Comparison of ENCODE assay signal across 9 mouse cellular contexts in the genomic region with DNA sequence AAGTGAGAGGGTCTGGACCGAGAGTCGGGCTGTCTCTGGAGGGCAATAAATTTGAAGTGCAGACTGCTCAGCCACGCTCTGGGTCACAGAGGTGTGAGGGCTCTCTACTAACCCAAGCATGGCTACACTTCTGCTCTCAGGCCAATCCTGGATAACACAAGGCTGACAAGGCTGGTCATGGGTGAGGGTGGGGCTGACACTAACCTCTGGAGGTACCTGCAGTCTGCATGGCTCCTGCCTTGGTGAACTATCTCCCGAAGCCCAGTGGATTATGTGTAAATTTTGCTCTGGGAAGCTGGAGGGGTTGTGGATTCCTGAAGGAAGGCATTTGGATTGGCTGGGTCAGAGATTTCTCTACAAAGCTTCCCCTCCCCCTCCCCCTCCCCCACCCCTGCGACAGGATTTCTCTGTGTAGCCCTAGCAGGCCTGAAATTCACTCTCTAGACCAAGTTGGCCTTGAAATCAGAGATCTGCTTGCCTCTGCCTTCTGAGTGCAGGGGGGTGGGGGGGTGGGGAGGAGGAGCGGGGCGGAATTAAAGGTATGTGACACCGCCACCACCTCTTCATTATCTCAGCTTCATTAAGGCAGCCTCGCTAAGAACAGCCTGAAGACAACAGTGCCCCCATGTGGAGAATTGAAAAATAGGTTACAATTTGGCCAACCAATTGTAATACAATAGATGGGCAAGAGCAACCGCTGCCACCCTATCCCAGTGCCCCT. TPM values are rescaled to one million over a fixed set of nuclear protein-coding genes. Genes with fewer than 3 reads are reported as not detected.
DNase-seq lines count a peak whose midpoint lies in the region; ATAC-seq lines count a peak whose summit lies in the region.
"Had no signal": no experiment of that assay in that cellular context is flagged by ENCODE, and none has a peak within 500 bp of the region (broad histone marks: within the 10 kb centered on the region; RNA-seq: fewer than 3 reads in every experiment).

No protein-coding gene starts in this region.

- H3K36me3 ChIP-seq in heart, embryonic 15.5 days: no peaks in the 10 kb centered on the region
- no peaks in the 10 kb centered on the region for H3K36me3 ChIP-seq in liver, embryonic 13.5 days
- H3K36me3 ChIP-seq in neural tube, embryonic 12.5 days: no peaks in the 10 kb centered on the region

- intact Hi-C loops in gastrocnemius, postnatal 14 days (cut with DNase I; ENCODE audit: low total_unique reads): loop anchor here (5.0 kb wide), 4 partner anchors 48 to 398 kb away; no protein-coding TSS in a partner anchor

- H3K4me1 ChIP-seq in heart, embryonic 15.5 days (replicated peaks): peaks cover 9% of the 10 kb centered on the region; the same call in 1 of the 2 replicates
- H3K4me1 ChIP-seq in liver, embryonic 13.5 days (replicated peaks): peaks cover 7% of the 10 kb centered on the region
- peaks cover 8% of the 10 kb centered on the region for H3K4me1 ChIP-seq in neural tube, embryonic 12.5 days

- H3K9me3 ChIP-seq in heart, embryonic 15.5 days (replicated peaks): no peaks in the 10 kb centered on the region
- no peaks in the 10 kb centered on the region for H3K9me3 ChIP-seq in liver, embryonic 13.5 days (replicated peaks)
- H3K9me3 ChIP-seq in neural tube, embryonic 12.5 days: no peaks in the 10 kb centered on the region

- ATAC-seq in common myeloid progenitor, adult 5-6 weeks (replicated peaks; ENCODE audit: low read depth, poor library complexity, severe bottlenecking): peak; percentile 78
- ATAC-seq in heart, embryonic 15.5 days (replicated peaks; ENCODE audit: insufficient number of reproducible peaks, insufficient read depth, low FRiP score, low read depth): no peak
- peak; percentile 48 for ATAC-seq in liver, embryonic 13.5 days (ENCODE audit: low read depth)
- ATAC-seq in neural tube, embryonic 12.5 days (ENCODE audit: low FRiP score, low read depth): peak; percentile 70; the same call in 1 of the 2 replicates

- WGBS in heart, embryonic 15.5 days: 34% methylated on average over 9 of the region's 10 CpGs
- WGBS in liver, embryonic 13.5 days (ENCODE audit: insufficient replicate concordance): 30% methylated on average over 10 of the region's 10 CpGs
- WGBS in neural tube, embryonic 12.5 days: 11% methylated on average over 10 of the region's 10 CpGs

- H3K4me3 ChIP-seq in heart, embryonic 15.5 days: no peak overlapping the region
- H3K4me3 ChIP-seq in liver, embryonic 13.5 days (replicated peaks): no peak overlapping the region
- no peak overlapping the region for H3K4me3 ChIP-seq in neural tube, embryonic 12.5 days
- H3K4me3 ChIP-seq: erythroblast, embryonic 14.5 days had no signal

- H3K9ac ChIP-seq in heart, embryonic 15.5 days: no peak overlapping the region
- no peak overlapping the region for H3K9ac ChIP-seq in liver, embryonic 13.5 days
- no peak overlapping the region for H3K9ac ChIP-seq in neural tube, embryonic 12.5 days

- DNase-seq in 416B (ENCODE audit: low read depth): peak; percentile 79
- peak; percentile 83 for DNase-seq in NIH3T3 (ENCODE audit: low read depth)
- peak; percentile 77 for DNase-seq in kidney, postnatal 14 days
- peak; percentile 53 for DNase-seq in liver, embryonic 13.5 days
- no peak for DNase-seq in gastrocnemius, postnatal 14 days

- no peak overlapping the region for H3K27ac ChIP-seq in heart, embryonic 15.5 days
- no peak overlapping the region for H3K27ac ChIP-seq in liver, embryonic 13.5 days
- no peak overlapping the region for H3K27ac ChIP-seq in neural tube, embryonic 12.5 days

- H3K4me2 ChIP-seq in heart, embryonic 15.5 days: peak overlapping the region; percentile 47
- H3K4me2 ChIP-seq in liver, embryonic 13.5 days: peak overlapping the region; percentile 38
- peak overlapping the region; percentile 44; the same call in 1 of the 2 replicates for H3K4me2 ChIP-seq in neural tube, embryonic 12.5 days (replicated peaks)

- H3K27me3 ChIP-seq in heart, embryonic 15.5 days: peaks cover 5% of the 10 kb centered on the region; the same call in 1 of the 2 replicates
- H3K27me3 ChIP-seq in liver, embryonic 13.5 days: peaks cover 16% of the 10 kb centered on the region
- 0 out of 2 replicates have a peak, but pooled peaks cover 3% of the 10 kb centered on the region for H3K27me3 ChIP-seq in neural tube, embryonic 12.5 days (replicated peaks)

RNA-seq across cellular contexts. Expression of gene Cyb5r3, which starts 32.5 kb away (rescaled TPM):
- 31.7 and 34.9 TPM in 2 replicates for total RNA-seq in common myeloid progenitor, adult 5-6 weeks (2017)
- polyA plus RNA-seq in heart, embryonic 15.5 days (2015; fragmentation: Nextera tagmentation; extraction: Ambion mirVana): 114 and 155 TPM in 2 replicates
- polyA plus RNA-seq in liver, embryonic 13.5 days (2015; fragmentation: Nextera tagmentation; extraction: Ambion mirVana): 110 and 147 TPM in 2 replicates
- 143 and 157 TPM in 2 replicates for polyA plus RNA-seq in neural tube, embryonic 12.5 days (2016; fragmentation: Nextera tagmentation; extraction: Ambion mirVana)
- total RNA-seq in gastrocnemius, postnatal 14 days (2021): 10 to 100 TPM; 69.1 to 74.4 TPM

RNA-seq across cellular contexts. Expression of gene A4galt, which starts 46.7 kb away (rescaled TPM):
- not detected in 2 replicates for total RNA-seq in common myeloid progenitor, adult 5-6 weeks (2017)
- polyA plus RNA-seq in heart, embryonic 15.5 days (2015; fragmentation: Nextera tagmentation; extraction: Ambion mirVana): 1.3 and 1.6 TPM in 2 replicates
- polyA plus RNA-seq in liver, embryonic 13.5 days (2015; fragmentation: Nextera tagmentation; extraction: Ambion mirVana): 0.05 and 0.07 TPM in 2 replicates
- polyA plus RNA-seq in neural tube, embryonic 12.5 days (2016; fragmentation: Nextera tagmentation; extraction: Ambion mirVana): 1.5 and 1.8 TPM in 2 replicates
- total RNA-seq in gastrocnemius, postnatal 14 days (2021): 1 to 10 TPM; 5.7 to 7.4 TPM
- polyA plus RNA-seq: erythroblast, embryonic 14.5 days had no signal

RNA-seq across cellular contexts. Expression of gene Poldip3, which starts 55.7 kb away (rescaled TPM):
- 70.1 and 94.4 TPM in 2 replicates for total RNA-seq in common myeloid progenitor, adult 5-6 weeks (2017)
- 59.0 and 83.2 TPM in 2 replicates for polyA plus RNA-seq in heart, embryonic 15.5 days (2015; fragmentation: Nextera tagmentation; extraction: Ambion mirVana)
- 65.0 and 69.6 TPM in 2 replicates for polyA plus RNA-seq in liver, embryonic 13.5 days (2015; fragmentation: Nextera tagmentation; extraction: Ambion mirVana)
- 160 and 168 TPM in 2 replicates for polyA plus RNA-seq in neural tube, embryonic 12.5 days (2016; fragmentation: Nextera tagmentation; extraction: Ambion mirVana)
- total RNA-seq in gastrocnemius, postnatal 14 days (2021): 10 to 100 TPM; 25.8 to 26.5 TPM
